Mouse (Mus musculus): ENCODE measurements around the gene Cope.

DNA sequence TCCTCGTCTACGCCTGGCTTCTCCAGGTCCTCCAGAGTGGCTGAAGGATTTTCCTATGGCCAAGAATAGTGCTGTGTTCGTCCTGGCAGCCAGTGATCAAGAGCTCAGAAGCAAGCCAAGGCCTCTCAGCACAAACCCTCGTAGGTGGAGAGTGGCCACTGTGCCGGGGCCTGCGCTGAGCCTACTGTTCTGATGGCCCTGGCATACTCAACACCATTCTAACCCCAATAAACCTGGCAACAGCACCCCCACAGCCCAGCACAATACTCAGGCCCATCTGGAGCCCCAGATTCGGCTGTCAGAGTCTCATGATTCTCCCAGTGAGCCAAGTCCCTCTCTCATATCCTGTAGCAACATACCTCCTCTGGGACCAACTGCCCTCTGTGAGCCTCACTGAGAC is 38.3 kb downstream of the Cope start:
- no peak for TF ChIP-seq CTCF (IDR thresholded peaks at IDR 0.05; ENCODE audit: low read depth)
- no peak for TF ChIP-seq EP300 (IDR thresholded peaks at IDR 0.05; ENCODE audit: low read depth)
